Mouse (Mus musculus): ENCODE measurements around the gene Klhdc3. TPM values are rescaled to one million over a fixed set of nuclear protein-coding genes. Genes with fewer than 3 reads are reported as not detected.
A peak's percentile ranks its signal among the peaks of the same experiment; 100 is the strongest.

Klhdc3 gene
- polyA plus RNA-seq (2015; fragmentation: Nextera tagmentation; extraction: Ambion mirVana), result 51.6 and 52.0 TPM in 2 replicates

DNA sequence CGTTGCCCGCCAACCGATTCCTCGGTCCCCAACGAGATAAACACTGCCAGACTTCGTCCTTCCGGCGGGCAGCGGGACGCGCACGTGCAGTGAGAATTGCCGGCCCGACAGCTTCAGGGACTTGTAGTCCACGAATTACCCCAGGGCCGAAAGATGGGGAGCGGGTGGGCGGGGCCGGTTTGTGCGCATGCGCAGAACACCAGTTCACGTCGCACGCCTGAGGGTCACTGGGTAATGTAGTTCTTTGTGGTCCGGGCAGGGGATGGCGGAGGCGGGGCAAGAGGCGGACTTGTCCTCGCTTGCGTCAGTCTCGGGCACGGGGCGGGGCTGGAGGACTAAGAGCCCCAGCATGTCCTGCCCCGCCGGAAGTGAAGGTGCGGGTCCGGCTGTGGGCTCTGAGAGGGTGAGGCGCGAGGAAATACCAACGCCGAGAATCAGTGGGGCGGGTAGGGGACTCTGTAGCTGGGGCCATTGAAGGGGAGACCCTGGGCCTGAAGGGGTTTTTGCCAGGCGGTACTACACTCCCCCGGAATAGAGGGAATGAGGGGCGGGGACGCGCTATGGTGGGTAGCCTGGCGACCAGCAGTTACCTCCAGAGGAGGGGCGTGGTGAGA is at the start of gene Klhdc3:
Gene Klhdc3, minus strand, starts transcription at position 155 of the 614 bp plus-strand sequence.
- Histone ChIP-seq H3K4me2 (ENCODE audit: low read depth, low read length) (peak within 1 kb of the TSS; percentile 95), H3K36me3 (ENCODE audit: control insufficient read depth, insufficient read depth) (peaks cover 27% of the 10 kb centered on the region), H3K9ac (ENCODE audit: low read depth, low read length) (peak within 1 kb of the TSS; percentile 91), H3K27me3 (ENCODE audit: control insufficient read depth, insufficient read depth, low read depth, low read length) (no peaks in the 10 kb centered on the region), H3K9me3 (replicated peaks; ENCODE audit: control insufficient read depth, low read length) (no peaks in the 10 kb centered on the region), H3K4me3 (ENCODE audit: low read depth, low read length) (peak within 1 kb of the TSS; percentile 97), H3K27ac (ENCODE audit: low read length) (peak within 1 kb of the TSS; percentile 93), H3K4me1 (ENCODE audit: control insufficient read depth, low read depth, low read length) (peaks cover 26% of the 10 kb centered on the region)
- peak; percentile 97 for ATAC-seq (ENCODE audit: low read depth)
- WGBS (ENCODE audit: insufficient replicate concordance), result under 1% methylated on average over 49 of the region's 49 CpGs

- peak; percentile 88 for ATAC-seq (ENCODE audit: low read depth)
- peak within 1 kb of the TSS; percentile 23 for H3K4me2 ChIP-seq (ENCODE audit: low read depth, low read length)
- H3K27ac ChIP-seq (ENCODE audit: low read length), result peak within 1 kb of the TSS; percentile 66
- no peaks in the 10 kb centered on the region for H3K36me3 ChIP-seq (ENCODE audit: control insufficient read depth, insufficient read depth)
- H3K27me3 ChIP-seq (ENCODE audit: control insufficient read depth, insufficient read depth, low read depth, low read length), result 0 out of 2 replicates have a peak, but pooled peaks cover 2% of the 10 kb centered on the region
- 38% methylated on average over 24 of the region's 24 CpGs for WGBS (ENCODE audit: insufficient replicate concordance)
- H3K9ac ChIP-seq (ENCODE audit: low read depth, low read length), result peak within 1 kb of the TSS; percentile 43
- no peaks in the 10 kb centered on the region for H3K9me3 ChIP-seq (replicated peaks; ENCODE audit: control insufficient read depth, low read length)
- H3K4me1 ChIP-seq (ENCODE audit: control insufficient read depth, low read depth, low read length), result no peaks in the 10 kb centered on the region; the same call in 1 of the 2 replicates
- peak within 1 kb of the TSS; percentile 48 for H3K4me3 ChIP-seq (ENCODE audit: low read depth, low read length)
These were observed 48.2 kb upstream of the Klhdc3 start, which contains the start of gene Gnmt for GRCm38 (mm10) chr17:46728904-46729318. TSS of gene Gnmt (minus strand) at chr17:46729168.

- 0 out of 2 replicates have a peak, but pooled peaks cover 2% of the 10 kb centered on the region for H3K27me3 ChIP-seq (ENCODE audit: control insufficient read depth, insufficient read depth, low read depth, low read length)
- peak overlapping the region; percentile 66 for H3K27ac ChIP-seq (ENCODE audit: low read length)
- no peaks in the 10 kb centered on the region for H3K9me3 ChIP-seq (replicated peaks; ENCODE audit: control insufficient read depth, low read length)
- peak overlapping the region; percentile 43 for H3K9ac ChIP-seq (ENCODE audit: low read depth, low read length)
- H3K4me2 ChIP-seq (ENCODE audit: low read depth, low read length), result peak overlapping the region; percentile 22; the same call in 1 of the 2 replicates
- 52% methylated on average over 11 of the region's 11 CpGs for WGBS (ENCODE audit: insufficient replicate concordance)
- ATAC-seq (ENCODE audit: low read depth), result peak; percentile 8
- H3K4me1 ChIP-seq (ENCODE audit: control insufficient read depth, low read depth, low read length), result no peaks in the 10 kb centered on the region; the same call in 1 of the 2 replicates
- H3K36me3 ChIP-seq (ENCODE audit: control insufficient read depth, insufficient read depth), result no peaks in the 10 kb centered on the region
- H3K4me3 ChIP-seq (ENCODE audit: low read depth, low read length), result peak overlapping the region; percentile 48
These were observed 47.8 kb upstream of the Klhdc3 start for GRCm38 (mm10) chr17:46728496-46728895.

DNA sequence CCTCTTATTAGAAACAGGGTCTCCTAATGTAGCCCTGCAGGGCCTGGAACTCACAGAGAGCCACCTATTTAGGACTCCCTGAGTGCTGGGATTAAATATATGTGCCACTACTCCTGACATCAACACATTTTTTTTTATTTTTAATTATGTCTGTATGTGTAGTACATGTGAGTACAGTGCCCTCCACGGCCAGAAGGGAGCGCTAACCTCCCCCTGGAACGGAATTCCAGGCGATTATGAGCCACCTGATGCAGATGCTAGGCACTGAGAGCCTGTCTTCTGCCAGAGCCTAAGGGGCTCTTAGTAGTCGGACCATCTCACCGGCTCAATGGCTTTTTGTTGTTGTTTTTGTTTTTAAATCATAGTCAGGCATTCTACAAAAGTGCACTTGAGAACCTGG is 47.3 kb upstream of the Klhdc3 start:
- H3K36me3 ChIP-seq (ENCODE audit: control insufficient read depth, insufficient read depth), result no peaks in the 10 kb centered on the region
- no peak for ATAC-seq (ENCODE audit: low read depth)
- H3K4me3 ChIP-seq (ENCODE audit: low read depth, low read length), result peak overlapping the region; percentile 48
- peak overlapping the region; percentile 23 for H3K4me2 ChIP-seq (ENCODE audit: low read depth, low read length)
- no peak overlapping the region for H3K27ac ChIP-seq (ENCODE audit: low read length)
- no peak overlapping the region for H3K9ac ChIP-seq (ENCODE audit: low read depth, low read length)
- no peaks in the 10 kb centered on the region for H3K9me3 ChIP-seq (replicated peaks; ENCODE audit: control insufficient read depth, low read length)
- no peaks in the 10 kb centered on the region; the same call in 1 of the 2 replicates for H3K4me1 ChIP-seq (ENCODE audit: control insufficient read depth, low read depth, low read length)
- 0 out of 2 replicates have a peak, but pooled peaks cover 2% of the 10 kb centered on the region for H3K27me3 ChIP-seq (ENCODE audit: control insufficient read depth, insufficient read depth, low read depth, low read length)
- WGBS (ENCODE audit: insufficient replicate concordance), result 34% methylated on average over 6 of the region's 6 CpGs

DNA sequence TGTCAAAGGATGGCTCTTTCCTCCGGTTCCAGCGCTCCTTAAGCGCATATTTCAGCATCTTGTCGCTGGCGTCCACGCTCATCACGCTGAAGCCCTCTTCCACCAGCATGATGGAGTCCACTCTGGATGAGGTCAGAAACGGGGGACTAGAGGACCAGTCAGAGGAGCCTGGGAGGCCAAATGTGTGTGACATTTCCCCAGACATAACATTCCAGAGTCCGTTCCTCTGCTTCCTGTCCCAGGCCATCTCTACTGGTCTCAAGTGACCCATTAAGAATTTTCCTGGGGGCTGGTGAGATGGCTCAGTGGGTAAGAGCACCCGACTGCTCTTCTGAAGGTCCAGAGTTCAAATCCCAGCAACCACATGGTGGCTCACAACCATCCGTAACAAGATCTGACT is 46.6 kb upstream of the Klhdc3 start:
- 84% methylated on average over 11 of the region's 11 CpGs for WGBS (ENCODE audit: insufficient replicate concordance)
- 0 out of 2 replicates have a peak, but pooled peaks cover 2% of the 10 kb centered on the region for H3K27me3 ChIP-seq (ENCODE audit: control insufficient read depth, insufficient read depth, low read depth, low read length)
- ATAC-seq (ENCODE audit: low read depth), result no peak
- H3K36me3 ChIP-seq (ENCODE audit: control insufficient read depth, insufficient read depth), result no peaks in the 10 kb centered on the region
- no peaks in the 10 kb centered on the region; the same call in 1 of the 2 replicates for H3K4me1 ChIP-seq (ENCODE audit: control insufficient read depth, low read depth, low read length)
- no peak overlapping the region for H3K27ac ChIP-seq (ENCODE audit: low read length)
- no peak overlapping the region for H3K4me3 ChIP-seq (ENCODE audit: low read depth, low read length)
- no peak overlapping the region for H3K4me2 ChIP-seq (ENCODE audit: low read depth, low read length)
- no peaks in the 10 kb centered on the region for H3K9me3 ChIP-seq (replicated peaks; ENCODE audit: control insufficient read depth, low read length)
- no peak overlapping the region for H3K9ac ChIP-seq (ENCODE audit: low read depth, low read length)

GRCm38 (mm10) chr17:46725731-46726645 is 45.3 kb upstream of the Klhdc3 start:
- ATAC-seq (ENCODE audit: low read depth), result no peak
- H3K4me2 ChIP-seq (ENCODE audit: low read depth, low read length), result no peak overlapping the region
- H3K9ac ChIP-seq (ENCODE audit: low read depth, low read length), result no peak overlapping the region
- no peaks in the 10 kb centered on the region; the same call in 1 of the 2 replicates for H3K4me1 ChIP-seq (ENCODE audit: control insufficient read depth, low read depth, low read length)
- WGBS (ENCODE audit: insufficient replicate concordance), result 76% methylated on average over 26 of the region's 26 CpGs
- no peak overlapping the region for H3K27ac ChIP-seq (ENCODE audit: low read length)
- H3K36me3 ChIP-seq (ENCODE audit: control insufficient read depth, insufficient read depth), result no peaks in the 10 kb centered on the region
- no peak overlapping the region for H3K4me3 ChIP-seq (ENCODE audit: low read depth, low read length)
- H3K27me3 ChIP-seq (ENCODE audit: control insufficient read depth, insufficient read depth, low read depth, low read length), result 0 out of 2 replicates have a peak, but pooled peaks cover 2% of the 10 kb centered on the region
- H3K9me3 ChIP-seq (replicated peaks; ENCODE audit: control insufficient read depth, low read length), result no peaks in the 10 kb centered on the region

DNA sequence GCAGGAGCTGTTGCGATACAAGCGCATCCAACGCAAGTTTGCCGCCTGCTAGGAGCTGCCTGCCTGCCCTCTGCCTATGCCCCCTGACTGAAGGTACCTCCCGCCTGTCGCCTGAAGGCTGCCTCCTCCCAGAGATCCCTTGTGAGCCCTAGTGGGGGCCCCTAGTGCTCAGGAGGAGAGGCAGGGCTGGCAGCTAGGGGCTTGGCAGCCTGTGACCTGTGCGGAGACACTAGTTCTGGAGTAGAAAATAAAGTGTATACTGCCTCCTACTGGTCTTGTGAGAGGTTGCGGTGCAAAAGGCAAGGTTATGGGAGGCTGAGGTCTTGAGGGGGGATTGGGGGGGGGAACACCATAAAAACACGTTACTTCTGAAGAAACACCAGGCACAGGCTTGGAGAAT is 44.6 kb upstream of the Klhdc3 start:
- H3K4me2 ChIP-seq (ENCODE audit: low read depth, low read length), result no peak overlapping the region
- 64% methylated on average over 9 of the region's 9 CpGs for WGBS (ENCODE audit: insufficient replicate concordance)
- H3K27me3 ChIP-seq (ENCODE audit: control insufficient read depth, insufficient read depth, low read depth, low read length), result 0 out of 2 replicates have a peak, but pooled peaks cover 2% of the 10 kb centered on the region
- no peaks in the 10 kb centered on the region for H3K36me3 ChIP-seq (ENCODE audit: control insufficient read depth, insufficient read depth)
- H3K9ac ChIP-seq (ENCODE audit: low read depth, low read length), result no peak overlapping the region
- H3K4me3 ChIP-seq (ENCODE audit: low read depth, low read length), result no peak overlapping the region
- H3K9me3 ChIP-seq (replicated peaks; ENCODE audit: control insufficient read depth, low read length), result no peaks in the 10 kb centered on the region
- H3K4me1 ChIP-seq (ENCODE audit: control insufficient read depth, low read depth, low read length), result no peaks in the 10 kb centered on the region; the same call in 1 of the 2 replicates
- H3K27ac ChIP-seq (ENCODE audit: low read length), result no peak overlapping the region
- no peak for ATAC-seq (ENCODE audit: low read depth)

GRCm38 (mm10) chr17:46724477-46725084 is 43.9 kb upstream of the Klhdc3 start:
- Histone ChIP-seq H3K27me3 (ENCODE audit: control insufficient read depth, insufficient read depth, low read depth, low read length) (0 out of 2 replicates have a peak, but pooled peaks cover 2% of the 10 kb centered on the region), H3K4me3 (ENCODE audit: low read depth, low read length) (no peak overlapping the region), H3K36me3 (ENCODE audit: control insufficient read depth, insufficient read depth) (no peaks in the 10 kb centered on the region), H3K4me1 (ENCODE audit: control insufficient read depth, low read depth, low read length) (no peaks in the 10 kb centered on the region; the same call in 1 of the 2 replicates), H3K4me2 (ENCODE audit: low read depth, low read length) (no peak overlapping the region), H3K27ac (ENCODE audit: low read length) (no peak overlapping the region), H3K9me3 (replicated peaks; ENCODE audit: control insufficient read depth, low read length) (no peaks in the 10 kb centered on the region), H3K9ac (ENCODE audit: low read depth, low read length) (no peak overlapping the region)
- WGBS (ENCODE audit: insufficient replicate concordance), result 78% methylated on average over 14 of the region's 20 CpGs
- no peak for ATAC-seq (ENCODE audit: low read depth)
